Mouse (Mus musculus) olfactory bulb, adult 2 months (tissue): Measurements from ENCODE around the gene Vax1.

ENCODE experiments used
- CTCF ChIP-seq: fragments of 200-500 bp; IDR thresholded peaks from 2 replicates; pipeline ENCODE4 v1.5.1; 2012; ENCODE audit warnings: low read depth, mild to moderate bottlenecking, low read length, moderate library complexity; ENCODE audit not compliant: insufficient read depth
- POLR2A ChIP-seq: fragments of 200-500 bp; IDR thresholded peaks from 2 replicates; pipeline ENCODE4 v1.6.1; 2012; ENCODE audit warnings: mild to moderate bottlenecking, low read depth, low read length, moderate library complexity; ENCODE audit not compliant: insufficient read depth

DNA sequence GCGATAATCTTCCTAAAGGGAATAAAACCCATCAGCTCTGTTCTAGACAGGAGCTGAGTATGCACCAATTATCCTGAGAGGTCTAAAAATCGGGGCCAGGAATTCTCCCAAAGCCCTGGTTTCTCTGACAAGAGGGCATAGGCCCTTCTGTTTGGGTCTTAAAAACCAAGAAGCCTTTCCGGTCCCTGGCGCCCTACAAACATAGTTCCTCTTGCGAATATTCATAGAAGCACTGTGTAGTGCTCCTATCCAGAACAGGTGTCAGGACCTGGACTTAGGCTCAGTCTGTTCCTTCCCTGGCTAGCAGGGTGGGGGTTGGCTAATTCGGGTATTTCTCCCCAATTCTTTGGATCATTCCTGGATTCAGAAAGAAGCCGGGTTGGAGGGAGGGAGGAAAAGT lies 4.3 kb downstream of the Vax1 start:
- no peak for TF ChIP-seq POLR2A
- TF ChIP-seq CTCF = no peak
